Mouse (Mus musculus): ENCODE results near the gene Btbd9.

DNA sequence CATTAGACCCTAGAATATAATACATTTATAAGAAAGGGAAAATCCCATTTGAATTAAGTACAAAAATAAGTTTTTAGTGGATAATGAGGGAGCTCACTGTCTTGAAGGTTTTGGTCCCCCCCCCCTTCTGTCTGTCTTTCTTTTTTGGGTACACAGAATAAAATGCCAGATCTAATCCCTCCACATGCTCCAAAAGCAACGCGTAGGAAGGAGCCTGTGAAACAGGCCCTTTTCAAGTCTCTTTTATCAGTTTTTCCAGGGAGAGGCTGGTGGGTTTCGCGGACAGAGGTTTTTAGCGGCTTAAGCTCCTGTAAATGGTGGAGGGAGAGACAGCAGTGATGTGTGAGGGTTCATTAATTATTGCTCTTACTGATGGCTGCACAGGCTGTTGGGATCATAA lies 388.7 kb downstream of the Btbd9 start:
- TF ChIP-seq GATA1 (IDR thresholded peaks at IDR 0.05; ENCODE audit: borderline replicate concordance, low read length): no peak
- TF ChIP-seq FLI1 (IDR thresholded peaks at IDR 0.05; ENCODE audit: low read length): no peak

Measured in megakaryocyte, embryonic 14.5 days (primary cell).